Mouse (Mus musculus) kidney, embryonic 14.5 days (tissue): ENCODE measurements at regions not wholly inside any gene's neighbourhood (a gene's known extent, or its start where the extent isn't known, plus 50 kb on each side); places are given as distances from the start of the nearest gene placed in this dataset.

Experiments used
- ATAC-seq: fragments of 200-750 bp; cut with Nextera tagmentation; 2 replicates; pipeline ENCODE4 v1.8.0; 2017; ENCODE audit warnings: moderate number of reproducible peaks, mild to moderate bottlenecking, moderate TSS enrichment, moderate library complexity; ENCODE audit not compliant: low FRiP score, low TSS enrichment
- H3K27ac ChIP-seq: fragments of 300-500 bp; sonication (generic); 2 replicates; pipeline ENCODE4 v1.5.1; 2014; ENCODE audit warnings: low read depth, mild to moderate bottlenecking, low read length, moderate library complexity, mixed read lengths
- H3K27me3 ChIP-seq: fragments of 300-500 bp; sonication (generic); 2 replicates; pipeline ENCODE4 v1.6.1; 2014; ENCODE audit warnings: mild to moderate bottlenecking, low read length; ENCODE audit not compliant: control insufficient read depth, insufficient read depth
- H3K36me3 ChIP-seq: fragments of 300-500 bp; sonication (generic); 2 replicates; pipeline ENCODE4 v1.6.1; 2014; ENCODE audit warnings: low read length, mixed read lengths; ENCODE audit not compliant: control insufficient read depth, insufficient read depth
- H3K4me1 ChIP-seq: fragments of 300-500 bp; sonication (generic); 2 replicates; pipeline ENCODE4 v1.6.1; 2014; ENCODE audit warnings: low read length, mixed read lengths; ENCODE audit not compliant: control insufficient read depth, insufficient read depth
- H3K4me2 ChIP-seq: fragments of 300-500 bp; sonication (generic); replicated peaks from 2 replicates; pipeline ENCODE4 v1.6.1; 2014; ENCODE audit warnings: low read depth, mild to moderate bottlenecking, low read length
- H3K4me3 ChIP-seq: fragments of 300-500 bp; sonication (generic); 2 replicates; pipeline ENCODE4 v1.5.1; 2014; ENCODE audit warnings: mild to moderate bottlenecking, low read length
- H3K9ac ChIP-seq: fragments of 300-500 bp; sonication (generic); 2 replicates; pipeline ENCODE4 v1.6.1; 2014; ENCODE audit warnings: low read depth, mild to moderate bottlenecking, low read length, moderate library complexity
- H3K9me3 ChIP-seq: fragments of 300-500 bp; sonication (generic); 2 replicates; pipeline ENCODE4 v1.6.1; 2016; ENCODE audit warnings: low read length; ENCODE audit not compliant: control insufficient read depth
- WGBS: fragments of 180-500 bp; shearing (Covaris S2); extraction: QIAGEN DNeasy Blood & Tissue Kit; methylation state at CpG from one replicate; pipeline ENCODE4 v1.1.7; 2014; 5-methylcytosine and 5-hydroxymethylcytosine counted together

DNA sequence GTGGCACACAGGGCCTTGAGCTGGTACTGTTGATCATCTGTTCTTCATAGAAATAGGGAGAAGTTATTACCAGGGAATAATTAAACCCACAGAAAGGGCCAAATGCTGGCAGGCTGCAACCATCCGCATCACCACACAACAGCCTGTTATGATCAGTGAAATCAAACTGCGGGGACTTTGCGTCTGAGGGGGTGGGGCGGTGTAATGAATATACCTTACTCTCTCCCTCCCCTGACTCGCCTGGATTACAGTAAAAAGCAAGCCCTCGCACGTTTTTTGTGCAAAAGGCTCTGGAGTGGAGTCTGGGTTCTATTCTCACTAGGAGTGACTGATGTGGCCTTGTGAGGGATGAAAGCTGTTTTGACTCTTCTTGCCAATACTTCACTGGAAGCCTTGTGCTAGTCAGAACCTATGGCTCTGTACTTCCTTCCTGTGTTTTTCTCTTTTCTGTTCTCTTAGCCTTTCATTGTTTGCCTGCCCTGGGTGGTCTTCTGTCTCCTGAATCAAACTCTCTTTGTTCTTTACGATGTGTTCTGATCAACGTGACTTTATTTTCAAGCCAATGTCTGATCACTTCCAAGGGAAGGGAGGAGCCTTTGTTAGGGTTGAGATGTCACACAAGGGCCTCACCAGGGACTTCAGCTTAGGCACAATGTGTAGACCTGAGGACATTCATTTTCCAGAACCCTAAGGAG, 172.4 kb downstream of the Dact1 start:
- ATAC-seq, result peak; percentile 36
- H3K27ac ChIP-seq, result peak overlapping the region; percentile 64; the same call in 1 of the 2 replicates
- no peaks in the 10 kb centered on the region for H3K9me3 ChIP-seq
- WGBS, result 42% methylated on average over 9 of the region's 9 CpGs
- no peaks in the 10 kb centered on the region for H3K27me3 ChIP-seq
- H3K4me1 ChIP-seq, result peaks cover 12% of the 10 kb centered on the region; the same call in 1 of the 2 replicates
- H3K9ac ChIP-seq, result no peak overlapping the region
- H3K36me3 ChIP-seq, result no peaks in the 10 kb centered on the region
- H3K4me3 ChIP-seq, result no peak overlapping the region
- no peak overlapping the region for H3K4me2 ChIP-seq

GRCm38 (mm10) chr12:71482619-71483018, 172.9 kb downstream of the Dact1 start:
- Histone ChIP-seq H3K9ac (no peak overlapping the region), H3K4me2 (no peak overlapping the region), H3K36me3 (no peaks in the 10 kb centered on the region), H3K27me3 (no peaks in the 10 kb centered on the region), H3K4me1 (peaks cover 12% of the 10 kb centered on the region; the same call in 1 of the 2 replicates), H3K27ac (peak overlapping the region; percentile 64; the same call in 1 of the 2 replicates), H3K9me3 (no peaks in the 10 kb centered on the region), H3K4me3 (no peak overlapping the region)
- 0 out of 2 replicates have a peak, but pooled peaks have one; percentile 4 for ATAC-seq
- WGBS, result 32% methylated on average over 2 of the region's 2 CpGs

DNA sequence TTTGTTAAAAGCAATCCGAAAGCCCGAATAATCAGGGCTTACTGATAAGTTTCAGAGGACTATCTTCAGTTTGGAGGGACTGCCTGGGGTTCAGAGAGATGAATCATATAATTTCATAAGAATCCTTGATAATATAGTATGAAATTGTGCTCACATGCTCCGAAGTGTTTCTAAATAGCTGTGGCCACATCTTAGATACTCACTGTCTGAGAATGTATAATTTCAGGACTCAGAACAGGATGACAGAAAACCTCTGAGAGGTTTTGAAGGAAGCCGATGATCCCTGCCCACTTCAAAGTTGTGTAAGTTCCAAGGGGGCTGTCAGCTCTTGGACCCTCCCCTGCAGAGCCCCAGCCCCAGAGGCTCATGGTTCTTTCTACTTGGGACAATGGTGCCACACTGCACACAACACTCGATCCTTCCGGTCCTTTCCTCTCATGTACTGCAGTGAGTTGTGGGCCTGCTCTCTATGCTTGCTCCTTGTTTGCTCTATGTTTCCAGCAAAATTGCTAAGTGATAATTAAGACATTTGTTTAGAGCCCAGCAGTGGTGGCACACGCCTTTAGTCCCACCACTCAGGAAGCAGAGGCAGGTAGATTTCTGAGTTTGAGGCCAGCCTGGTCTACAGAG, 174.0 kb downstream of the Dact1 start:
- no peak overlapping the region for H3K9ac ChIP-seq
- ATAC-seq, result no peak
- H3K36me3 ChIP-seq, result no peaks in the 10 kb centered on the region
- no peaks in the 10 kb centered on the region for H3K27me3 ChIP-seq
- H3K4me3 ChIP-seq, result no peak overlapping the region
- no peaks in the 10 kb centered on the region for H3K9me3 ChIP-seq
- no peak overlapping the region for H3K27ac ChIP-seq
- 93% methylated on average over 7 of the region's 7 CpGs for WGBS
- H3K4me2 ChIP-seq, result no peak overlapping the region
- H3K4me1 ChIP-seq, result peaks cover 12% of the 10 kb centered on the region; the same call in 1 of the 2 replicates

GRCm38 (mm10) chr12:71484286-71484685, 174.6 kb downstream of the Dact1 start:
- H3K27me3 ChIP-seq, result no peaks in the 10 kb centered on the region
- no peaks in the 10 kb centered on the region for H3K9me3 ChIP-seq
- no peak overlapping the region for H3K4me3 ChIP-seq
- ATAC-seq, result no peak
- 93% methylated on average over 5 of the region's 5 CpGs for WGBS
- peaks cover 12% of the 10 kb centered on the region; the same call in 1 of the 2 replicates for H3K4me1 ChIP-seq
- H3K9ac ChIP-seq, result no peak overlapping the region
- no peak overlapping the region for H3K27ac ChIP-seq
- no peaks in the 10 kb centered on the region for H3K36me3 ChIP-seq
- H3K4me2 ChIP-seq, result no peak overlapping the region

- no peaks in the 10 kb centered on the region for H3K27me3 ChIP-seq
- no peak overlapping the region for H3K9ac ChIP-seq
- H3K27ac ChIP-seq, result no peak overlapping the region
- no peaks in the 10 kb centered on the region for H3K36me3 ChIP-seq
- no peak for ATAC-seq
- peaks cover 12% of the 10 kb centered on the region; the same call in 1 of the 2 replicates for H3K4me1 ChIP-seq
- WGBS, result 83% methylated on average over 12 of the region's 12 CpGs
- no peak overlapping the region for H3K4me2 ChIP-seq
- no peaks in the 10 kb centered on the region for H3K9me3 ChIP-seq
- H3K4me3 ChIP-seq, result no peak overlapping the region
Observed at GRCm38 (mm10) chr12:71486078-71486477, 176.4 kb downstream of the Dact1 start.

- Histone ChIP-seq H3K4me1 (peaks cover 2% of the 10 kb centered on the region; the same call in 1 of the 2 replicates), H3K36me3 (no peaks in the 10 kb centered on the region), H3K9me3 (no peaks in the 10 kb centered on the region), H3K4me3 (no peak overlapping the region), H3K27ac (no peak overlapping the region), H3K4me2 (no peak overlapping the region), H3K27me3 (no peaks in the 10 kb centered on the region), H3K9ac (no peak overlapping the region)
- 76% methylated on average over 6 of the region's 6 CpGs for WGBS
- ATAC-seq, result no peak
Observed at GRCm38 (mm10) chr12:71487591-71488435, 178.1 kb downstream of the Dact1 start.

GRCm38 (mm10) chr12:71489295-71489694, 179.6 kb downstream of the Dact1 start:
- Histone ChIP-seq H3K9ac (no peak overlapping the region), H3K4me3 (no peak overlapping the region), H3K4me1 (no peaks in the 10 kb centered on the region), H3K4me2 (no peak overlapping the region), H3K27ac (no peak overlapping the region), H3K36me3 (no peaks in the 10 kb centered on the region), H3K27me3 (no peaks in the 10 kb centered on the region), H3K9me3 (no peaks in the 10 kb centered on the region)
- 64% methylated on average over 7 of the region's 7 CpGs for WGBS
- ATAC-seq, result no peak

DNA sequence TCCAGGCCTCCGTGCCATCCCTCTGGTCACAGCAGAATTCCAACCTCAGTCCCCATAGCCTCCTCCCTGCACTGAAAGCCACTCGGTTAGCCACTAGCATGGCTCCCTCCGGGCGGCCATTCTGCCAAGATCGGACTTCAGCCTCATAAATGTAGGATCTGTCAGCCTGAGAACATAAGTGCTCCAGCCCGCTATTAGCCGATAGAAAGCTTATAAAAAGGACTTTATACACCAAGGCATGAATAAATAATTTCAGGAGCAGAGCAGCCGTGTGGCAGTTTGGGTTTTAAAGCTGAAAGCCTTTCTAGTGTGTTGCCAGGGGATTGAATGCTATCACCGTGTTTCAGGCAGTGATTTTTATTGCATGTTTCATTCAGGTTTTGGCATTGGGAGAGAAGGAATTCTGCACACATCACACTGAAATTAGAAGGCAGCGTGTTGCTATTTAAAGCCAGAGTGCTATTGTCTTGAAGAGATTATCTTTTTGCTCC, 185.2 kb downstream of the Dact1 start:
- ATAC-seq, result no peak
- H3K36me3 ChIP-seq, result no peaks in the 10 kb centered on the region
- H3K9ac ChIP-seq, result no peak overlapping the region
- H3K9me3 ChIP-seq, result no peaks in the 10 kb centered on the region
- WGBS, result 67% methylated on average over 10 of the region's 10 CpGs
- H3K27ac ChIP-seq, result no peak overlapping the region
- no peak overlapping the region for H3K4me2 ChIP-seq
- H3K4me1 ChIP-seq, result no peaks in the 10 kb centered on the region
- H3K27me3 ChIP-seq, result no peaks in the 10 kb centered on the region
- H3K4me3 ChIP-seq, result no peak overlapping the region
